Comparison of ENCODE assay signal across 8 mouse cellular contexts in genomic region chr19:5490898-5491708, GRCm38 (mm10). TPM values are rescaled to one million over a fixed set of nuclear protein-coding genes. Genes with fewer than 3 reads are reported as not detected.
DNase-seq lines count a peak whose midpoint lies in the region; ATAC-seq and TF ChIP-seq lines count a peak whose summit lies in the region.

No protein-coding gene starts in this region.

- H3K9me3 ChIP-seq in forebrain, embryonic 12.5 days: no peaks in the 10 kb centered on the region
- H3K9me3 ChIP-seq in heart, postnatal 0 days (replicated peaks; ENCODE audit: control insufficient read depth, low read length): no peaks in the 10 kb centered on the region
- no peaks in the 10 kb centered on the region for H3K9me3 ChIP-seq in liver, embryonic 16.5 days (replicated peaks; ENCODE audit: control insufficient read depth, low read length)
- no peaks in the 10 kb centered on the region for H3K9me3 ChIP-seq in neural tube, embryonic 12.5 days

- ATAC-seq in forebrain, embryonic 12.5 days (ENCODE audit: low FRiP score): peak; percentile 31
- peak; percentile 13 for ATAC-seq in heart, postnatal 0 days (ENCODE audit: insufficient read depth, low read depth)
- ATAC-seq in liver, embryonic 16.5 days (ENCODE audit: low read depth): peak; percentile 35
- peak; percentile 45 for ATAC-seq in neural tube, embryonic 12.5 days (ENCODE audit: low FRiP score, low read depth)

- under 1% methylated on average over 59 of the region's 59 CpGs for WGBS in forebrain, embryonic 12.5 days
- under 1% methylated on average over 57 of the region's 59 CpGs for WGBS in heart, postnatal 0 days
- WGBS in liver, embryonic 16.5 days (ENCODE audit: insufficient replicate concordance): under 1% methylated on average over 59 of the region's 59 CpGs
- under 1% methylated on average over 59 of the region's 59 CpGs for WGBS in neural tube, embryonic 12.5 days

- no peaks in the 10 kb centered on the region for H3K27me3 ChIP-seq in forebrain, embryonic 12.5 days
- H3K27me3 ChIP-seq in heart, postnatal 0 days (ENCODE audit: control insufficient read depth, insufficient read depth, low read length): no peaks in the 10 kb centered on the region
- no peaks in the 10 kb centered on the region for H3K27me3 ChIP-seq in liver, embryonic 16.5 days (ENCODE audit: control insufficient read depth, insufficient read depth, low read depth, low read length)
- no peaks in the 10 kb centered on the region for H3K27me3 ChIP-seq in neural tube, embryonic 12.5 days (replicated peaks)

- H3K4me2 ChIP-seq in forebrain, embryonic 12.5 days: peak overlapping the region; percentile 79
- peak overlapping the region; percentile 77 for H3K4me2 ChIP-seq in heart, postnatal 0 days (ENCODE audit: low read depth, low read length)
- H3K4me2 ChIP-seq in liver, embryonic 16.5 days (ENCODE audit: low read depth, low read length): peak overlapping the region; percentile 96
- H3K4me2 ChIP-seq in neural tube, embryonic 12.5 days (replicated peaks): peak overlapping the region; percentile 82

- DNase-seq in CD4-positive, CD25-positive, alpha-beta regulatory T cell, adult 2 months (ENCODE audit: low read depth, low spot score): peak; percentile 91
- peak; percentile 94 for DNase-seq in brain, adult 2 months (ENCODE audit: low read depth, low spot score)
- DNase-seq in heart, postnatal 0 days (ENCODE audit: low spot score): peak; percentile 86
- DNase-seq in kidney, postnatal 4 days: peak; percentile 87 to 92
- peak; percentile 85 for DNase-seq in telencephalon, adult 2 months (ENCODE audit: low read depth, low spot score)

- no peak for TF ChIP-seq CTCF in heart, postnatal 0 days (IDR thresholded peaks at IDR 0.05; ENCODE audit: low read depth)

- peaks cover 46% of the 10 kb centered on the region for H3K4me1 ChIP-seq in forebrain, embryonic 12.5 days
- H3K4me1 ChIP-seq in heart, postnatal 0 days (ENCODE audit: control insufficient read depth, insufficient read depth): peaks cover 17% of the 10 kb centered on the region; the same call in 1 of the 2 replicates
- peaks cover 34% of the 10 kb centered on the region for H3K4me1 ChIP-seq in liver, embryonic 16.5 days (ENCODE audit: control insufficient read depth, low read depth, low read length)
- peaks cover 26% of the 10 kb centered on the region for H3K4me1 ChIP-seq in neural tube, embryonic 12.5 days

- TF ChIP-seq EP300 in heart, postnatal 0 days (IDR thresholded peaks at IDR 0.05; ENCODE audit: low read depth): peak; percentile 90

- H3K4me3 ChIP-seq in forebrain, embryonic 12.5 days (replicated peaks): peak overlapping the region; percentile 96
- H3K4me3 ChIP-seq in heart, postnatal 0 days (ENCODE audit: low read depth, low read length): peak overlapping the region; percentile 98
- peak overlapping the region; percentile 98 for H3K4me3 ChIP-seq in liver, embryonic 16.5 days (ENCODE audit: low read depth, low read length)
- H3K4me3 ChIP-seq in neural tube, embryonic 12.5 days: peak overlapping the region; percentile 93

- peak overlapping the region; percentile 95 for H3K9ac ChIP-seq in forebrain, embryonic 12.5 days
- H3K9ac ChIP-seq in heart, postnatal 0 days (replicated peaks; ENCODE audit: low read depth, low read length): peak overlapping the region; percentile 95
- H3K9ac ChIP-seq in liver, embryonic 16.5 days (ENCODE audit: low read depth, low read length): peak overlapping the region; percentile 97
- H3K9ac ChIP-seq in neural tube, embryonic 12.5 days: peak overlapping the region; percentile 91

- peaks cover 40% of the 10 kb centered on the region for H3K36me3 ChIP-seq in forebrain, embryonic 12.5 days (replicated peaks)
- peaks cover 40% of the 10 kb centered on the region for H3K36me3 ChIP-seq in heart, postnatal 0 days (replicated peaks; ENCODE audit: control insufficient read depth, insufficient read depth, low read length)
- H3K36me3 ChIP-seq in liver, embryonic 16.5 days (ENCODE audit: control insufficient read depth, insufficient read depth): peaks cover 35% of the 10 kb centered on the region
- peaks cover 41% of the 10 kb centered on the region for H3K36me3 ChIP-seq in neural tube, embryonic 12.5 days

- H3K27ac ChIP-seq in forebrain, embryonic 12.5 days: peak overlapping the region; percentile 100
- peak overlapping the region; percentile 100 for H3K27ac ChIP-seq in heart, postnatal 0 days (ENCODE audit: low read depth)
- peak overlapping the region; percentile 99 for H3K27ac ChIP-seq in liver, embryonic 16.5 days (ENCODE audit: low read length)
- peak overlapping the region; percentile 99 for H3K27ac ChIP-seq in neural tube, embryonic 12.5 days

RNA-seq across cellular contexts. Expression of gene Cfl1, which starts 0.8 kb away (rescaled TPM):
- polyA plus RNA-seq in forebrain, embryonic 12.5 days (2016; fragmentation: Nextera tagmentation; extraction: Ambion mirVana): 3,168 and 3,195 TPM in 2 replicates
- 448 and 685 TPM in 2 replicates for total RNA-seq in heart, postnatal 0 days (2014; rRNA removed; ENCODE audit: low replicate concordance)
- 948 and 963 TPM in 2 replicates for polyA plus RNA-seq in heart, postnatal 0 days (2015; fragmentation: Nextera tagmentation; extraction: Ambion mirVana)
- polyA plus RNA-seq in liver, embryonic 16.5 days (2015; fragmentation: Nextera tagmentation; extraction: Ambion mirVana): 930 and 955 TPM in 2 replicates
- polyA plus RNA-seq in neural tube, embryonic 12.5 days (2016; fragmentation: Nextera tagmentation; extraction: Ambion mirVana): 3,361 and 3,377 TPM in 2 replicates

RNA-seq across cellular contexts. Expression of gene Mus81, which starts 2.9 kb away (rescaled TPM):
- 40.6 and 42.7 TPM in 2 replicates for polyA plus RNA-seq in forebrain, embryonic 12.5 days (2016; fragmentation: Nextera tagmentation; extraction: Ambion mirVana)
- 45.8 and 62.4 TPM in 2 replicates for total RNA-seq in heart, postnatal 0 days (2014; rRNA removed; ENCODE audit: low replicate concordance)
- 35.8 and 36.8 TPM in 2 replicates for polyA plus RNA-seq in heart, postnatal 0 days (2015; fragmentation: Nextera tagmentation; extraction: Ambion mirVana)
- 12.7 and 15.6 TPM in 2 replicates for polyA plus RNA-seq in liver, embryonic 16.5 days (2015; fragmentation: Nextera tagmentation; extraction: Ambion mirVana)
- polyA plus RNA-seq in neural tube, embryonic 12.5 days (2016; fragmentation: Nextera tagmentation; extraction: Ambion mirVana): 44.6 and 47.9 TPM in 2 replicates

RNA-seq across cellular contexts. Expression of gene 1700020D05Rik, which starts 12.5 kb away (rescaled TPM):
- 0.26 TPM in 1 of 2 replicates, not detected in the other for polyA plus RNA-seq in forebrain, embryonic 12.5 days (2016; fragmentation: Nextera tagmentation; extraction: Ambion mirVana)
- not detected in 2 replicates for total RNA-seq in heart, postnatal 0 days (2014; rRNA removed; ENCODE audit: low replicate concordance)
- not detected in 2 replicates for polyA plus RNA-seq in heart, postnatal 0 days (2015; fragmentation: Nextera tagmentation; extraction: Ambion mirVana)
- 0.09 and 0.14 TPM in 2 replicates for polyA plus RNA-seq in liver, embryonic 16.5 days (2015; fragmentation: Nextera tagmentation; extraction: Ambion mirVana)
- 0.32 and 0.46 TPM in 2 replicates for polyA plus RNA-seq in neural tube, embryonic 12.5 days (2016; fragmentation: Nextera tagmentation; extraction: Ambion mirVana)

RNA-seq across cellular contexts. Expression of gene Efemp2, which starts 17.3 kb away (rescaled TPM):
- 40.2 and 41.9 TPM in 2 replicates for polyA plus RNA-seq in forebrain, embryonic 12.5 days (2016; fragmentation: Nextera tagmentation; extraction: Ambion mirVana)
- total RNA-seq in heart, postnatal 0 days (2014; rRNA removed; ENCODE audit: low replicate concordance): 46.8 and 52.7 TPM in 2 replicates
- 32.2 and 34.1 TPM in 2 replicates for polyA plus RNA-seq in heart, postnatal 0 days (2015; fragmentation: Nextera tagmentation; extraction: Ambion mirVana)
- polyA plus RNA-seq in liver, embryonic 16.5 days (2015; fragmentation: Nextera tagmentation; extraction: Ambion mirVana): 13.5 and 15.8 TPM in 2 replicates
- polyA plus RNA-seq in neural tube, embryonic 12.5 days (2016; fragmentation: Nextera tagmentation; extraction: Ambion mirVana): 58.3 and 60.3 TPM in 2 replicates

RNA-seq across cellular contexts. Expression of gene Snx32, which starts 19.2 kb away (rescaled TPM):
- 29.3 and 29.5 TPM in 2 replicates for polyA plus RNA-seq in forebrain, embryonic 12.5 days (2016; fragmentation: Nextera tagmentation; extraction: Ambion mirVana)
- 8.6 and 22.6 TPM in 2 replicates for total RNA-seq in heart, postnatal 0 days (2014; rRNA removed; ENCODE audit: low replicate concordance)
- 9.1 and 9.3 TPM in 2 replicates for polyA plus RNA-seq in heart, postnatal 0 days (2015; fragmentation: Nextera tagmentation; extraction: Ambion mirVana)
- polyA plus RNA-seq in liver, embryonic 16.5 days (2015; fragmentation: Nextera tagmentation; extraction: Ambion mirVana): 5.7 and 7.2 TPM in 2 replicates
- 43.1 and 47.1 TPM in 2 replicates for polyA plus RNA-seq in neural tube, embryonic 12.5 days (2016; fragmentation: Nextera tagmentation; extraction: Ambion mirVana)

Comparison
In these comparisons a context has a peak if more than half of its experiments do, and no peak if none do; other contexts are left out.
1. Peak in every context shown above with its lines: DNase-seq, ATAC-seq, H3K4me3 ChIP-seq and H3K27ac ChIP-seq.